Mouse (Mus musculus) ovary, adult 18-20 months (tissue): ENCODE measurements around the gene Dtx3l.
"Not testable (repeated sequence)": the region's sequence is repeated elsewhere in the genome, so short reads cannot be mapped to it uniquely, and the experiment has no call there.

Source experiments
- DNase-seq: peaks from one replicate; pipeline ENCODE4 v3.0.0; 2022; ENCODE audit warnings: low spot score, mixed read lengths

Dtx3l gene

DNA sequence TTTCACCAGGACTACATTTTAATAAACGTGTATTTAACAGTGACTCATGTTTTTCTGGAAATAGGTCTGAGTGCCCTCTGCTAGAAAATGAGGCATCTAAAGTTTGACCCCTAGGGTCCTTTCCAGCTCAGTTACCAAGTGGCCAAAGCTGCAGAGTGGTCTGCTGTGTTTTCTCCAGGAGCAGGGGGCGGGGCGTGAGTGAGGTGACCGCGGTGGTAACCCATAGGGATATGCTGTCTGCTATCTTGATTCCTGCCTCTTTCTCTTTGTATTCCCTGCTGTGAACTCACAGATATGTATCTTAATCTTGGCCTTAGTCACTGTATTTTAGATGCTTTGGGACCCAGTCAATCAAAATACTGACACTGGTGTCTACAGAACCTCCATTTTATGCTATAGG lies 14.6 kb downstream of the Dtx3l start:
- no peak for DNase-seq

DNA sequence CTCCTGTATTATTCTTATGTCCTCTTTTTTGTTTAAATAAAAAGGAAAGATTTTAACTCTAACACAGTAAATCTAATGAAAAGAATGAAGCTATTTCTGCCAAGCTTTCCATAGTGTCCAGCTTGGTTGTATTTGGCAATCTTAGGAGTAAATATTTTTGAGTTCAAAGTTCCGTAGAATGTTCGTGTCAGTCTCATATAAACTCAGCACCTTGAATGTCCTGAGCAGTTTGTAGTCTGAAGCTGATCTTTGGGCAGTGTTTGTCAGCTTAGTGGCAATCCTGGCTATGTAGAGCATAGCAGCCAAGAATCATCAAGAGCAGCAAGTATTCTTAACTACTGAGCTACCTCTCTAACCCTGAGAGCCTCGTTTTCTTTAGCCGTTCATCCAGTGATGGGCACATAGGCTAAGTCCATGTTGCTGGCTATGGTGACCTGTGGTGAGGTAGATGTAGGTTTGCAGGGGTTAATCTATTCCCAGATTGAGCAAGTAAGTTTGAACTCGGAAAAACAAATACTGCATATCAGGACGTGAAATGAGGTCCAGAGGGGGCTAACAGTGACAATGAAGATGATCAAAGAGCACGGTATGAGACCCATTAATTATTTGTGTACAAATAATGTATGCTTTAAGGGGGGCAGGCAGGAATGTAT lies 15.3 kb downstream of the Dtx3l start:
- DNase-seq, result no peak

DNA sequence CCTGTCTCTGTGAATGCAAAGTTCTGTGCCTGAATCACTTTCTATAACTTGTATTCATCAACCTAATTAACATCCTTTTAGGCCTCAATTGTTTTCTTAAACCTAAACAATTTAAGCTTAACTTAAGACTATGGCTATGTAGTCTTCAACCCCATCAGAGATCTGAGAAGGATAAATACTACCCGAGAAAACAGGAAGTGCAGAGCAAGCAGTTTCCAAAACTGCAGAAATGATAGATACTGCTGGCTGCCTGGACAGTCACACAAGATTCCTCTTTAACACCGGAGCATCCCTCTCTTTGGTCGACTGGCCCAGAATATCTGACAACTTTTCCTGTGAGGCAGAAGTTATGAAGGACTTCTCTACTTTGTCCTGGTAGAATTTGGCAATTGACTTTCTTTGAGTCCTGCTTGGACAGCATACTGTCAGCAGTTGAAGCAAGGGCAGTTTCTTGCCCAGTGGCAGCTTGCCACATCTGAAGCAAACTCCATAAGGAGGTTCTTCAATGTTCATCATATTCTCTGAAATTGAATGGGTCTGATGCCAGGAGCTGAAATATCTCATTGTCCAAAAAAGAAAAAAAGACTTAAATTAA lies 16.6 kb downstream of the Dtx3l start:
- DNase-seq, result no peak

DNA sequence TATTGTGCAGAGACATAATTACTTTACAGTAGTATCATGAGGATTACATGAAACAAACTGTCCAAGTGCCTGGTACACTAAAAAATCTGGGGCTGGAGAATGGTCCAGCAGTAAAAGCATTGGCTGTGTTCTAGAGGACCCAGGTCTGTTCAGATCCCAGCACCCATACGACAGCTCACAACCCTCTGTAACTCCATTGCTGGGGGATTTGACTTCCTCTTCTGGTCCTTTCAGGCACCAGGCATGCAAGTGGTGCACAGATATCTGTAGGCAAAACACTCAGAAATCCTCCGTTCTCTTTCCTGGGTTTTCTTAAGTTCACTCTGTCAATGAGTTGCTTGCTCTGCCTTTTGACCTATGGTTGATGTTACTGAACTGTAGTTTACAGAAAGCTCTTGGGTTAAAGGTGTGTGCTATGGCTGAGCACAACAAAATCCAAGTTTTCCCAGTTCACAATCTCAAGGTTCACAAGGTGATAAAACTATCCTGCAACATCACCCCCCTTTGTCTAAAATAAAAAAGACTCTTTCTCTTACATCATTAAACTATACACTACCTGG lies 17.2 kb downstream of the Dtx3l start:
- DNase-seq, result no peak

DNA sequence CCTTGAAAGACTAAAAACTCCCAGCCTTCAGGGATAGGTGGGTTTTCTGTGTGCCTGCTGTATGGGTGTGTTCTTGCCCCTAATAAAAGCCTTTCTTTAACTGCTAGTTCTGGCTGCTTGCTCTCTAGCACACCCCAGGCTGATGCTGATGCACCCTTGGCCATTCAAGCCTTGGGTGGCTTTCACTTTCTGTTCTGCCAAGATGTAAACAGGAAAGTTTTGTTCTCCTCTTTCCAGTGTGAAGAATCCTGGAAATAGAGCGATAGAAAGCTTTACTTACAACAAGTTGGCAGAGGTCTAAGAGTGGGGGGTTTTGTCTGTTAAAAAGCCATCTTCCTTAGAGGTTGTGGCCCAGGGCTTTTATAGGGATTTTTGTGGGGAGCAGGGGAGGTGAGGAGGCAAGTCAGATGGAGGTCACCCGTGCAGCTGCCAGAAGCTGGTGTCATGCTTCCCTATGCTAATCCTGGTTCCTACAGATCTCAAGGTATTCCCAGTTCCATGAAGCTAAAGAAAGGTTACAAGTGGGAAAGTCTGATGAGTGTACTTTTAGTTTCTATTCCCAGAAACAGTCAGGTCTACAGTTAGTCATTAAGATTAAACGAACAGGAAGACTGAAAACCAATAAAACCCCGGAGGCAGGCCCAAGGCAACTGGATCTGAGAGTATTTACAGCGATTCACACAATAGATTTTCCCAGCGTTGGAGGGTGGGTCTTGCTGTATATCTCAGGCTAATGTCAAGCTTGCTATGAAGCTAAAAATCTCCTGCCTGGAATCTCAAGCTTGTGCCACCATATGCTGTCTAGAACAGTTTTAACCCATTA lies 20.0 kb downstream of the Dtx3l start:
- no peak for DNase-seq

DNA sequence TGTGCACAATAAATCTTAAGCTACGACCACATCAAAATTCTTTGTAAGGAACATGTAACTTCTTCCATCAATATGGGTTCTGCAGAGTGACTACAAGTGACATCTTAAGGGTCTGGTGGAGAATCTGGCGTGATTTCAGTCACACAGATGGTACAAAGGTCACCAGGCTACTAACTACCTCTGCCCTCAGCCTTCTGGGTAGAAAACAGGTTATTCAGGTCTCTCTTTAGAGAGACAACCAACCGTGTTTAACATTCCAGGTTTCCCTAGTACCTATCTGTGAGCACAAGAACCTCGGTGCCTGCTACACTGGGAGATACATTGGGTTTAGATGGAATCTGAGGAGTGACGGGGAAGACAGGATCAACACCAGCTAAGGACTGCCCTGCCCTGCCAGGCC lies 24.6 kb downstream of the Dtx3l start:
- DNase-seq, result no peak

DNA sequence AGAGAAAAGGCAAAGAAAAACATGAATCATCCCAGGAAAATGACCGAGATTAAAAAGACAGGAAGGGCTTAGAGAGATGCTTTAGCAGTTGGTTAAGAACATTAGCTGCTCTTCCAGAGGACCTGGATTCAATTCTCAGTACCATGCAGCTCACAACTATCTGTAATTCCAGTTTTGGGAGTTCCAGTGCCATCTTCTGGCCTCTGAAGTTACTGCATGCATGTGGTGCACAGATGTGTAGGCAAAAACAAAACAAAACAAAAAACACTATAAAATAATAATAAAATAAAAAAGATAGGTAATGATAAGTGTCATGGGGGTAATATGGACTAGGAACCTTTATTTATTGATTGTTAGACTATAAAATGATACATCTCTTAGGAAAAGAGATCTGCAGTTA lies 25.4 kb downstream of the Dtx3l start:
- no peak for DNase-seq

DNA sequence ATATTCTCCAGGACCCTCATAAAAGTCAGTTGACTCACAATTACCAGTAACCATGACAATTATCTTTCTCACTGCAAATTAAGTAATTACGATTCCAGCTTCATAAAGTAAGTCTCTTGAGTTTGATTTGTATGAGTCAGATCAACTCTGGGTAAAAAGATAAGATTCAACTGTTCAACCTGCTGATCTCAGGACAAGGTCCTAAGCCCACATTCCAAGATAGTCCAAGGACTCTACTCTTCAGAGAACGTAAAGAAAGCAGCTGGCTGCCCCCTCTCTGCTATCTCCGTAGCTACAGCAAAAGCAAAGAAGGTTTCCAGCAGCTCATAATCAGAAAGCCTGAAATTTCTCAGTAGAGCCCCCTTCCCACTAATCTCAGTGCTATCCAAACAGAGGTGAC lies 27.5 kb downstream of the Dtx3l start:
- DNase-seq, result no peak

DNA sequence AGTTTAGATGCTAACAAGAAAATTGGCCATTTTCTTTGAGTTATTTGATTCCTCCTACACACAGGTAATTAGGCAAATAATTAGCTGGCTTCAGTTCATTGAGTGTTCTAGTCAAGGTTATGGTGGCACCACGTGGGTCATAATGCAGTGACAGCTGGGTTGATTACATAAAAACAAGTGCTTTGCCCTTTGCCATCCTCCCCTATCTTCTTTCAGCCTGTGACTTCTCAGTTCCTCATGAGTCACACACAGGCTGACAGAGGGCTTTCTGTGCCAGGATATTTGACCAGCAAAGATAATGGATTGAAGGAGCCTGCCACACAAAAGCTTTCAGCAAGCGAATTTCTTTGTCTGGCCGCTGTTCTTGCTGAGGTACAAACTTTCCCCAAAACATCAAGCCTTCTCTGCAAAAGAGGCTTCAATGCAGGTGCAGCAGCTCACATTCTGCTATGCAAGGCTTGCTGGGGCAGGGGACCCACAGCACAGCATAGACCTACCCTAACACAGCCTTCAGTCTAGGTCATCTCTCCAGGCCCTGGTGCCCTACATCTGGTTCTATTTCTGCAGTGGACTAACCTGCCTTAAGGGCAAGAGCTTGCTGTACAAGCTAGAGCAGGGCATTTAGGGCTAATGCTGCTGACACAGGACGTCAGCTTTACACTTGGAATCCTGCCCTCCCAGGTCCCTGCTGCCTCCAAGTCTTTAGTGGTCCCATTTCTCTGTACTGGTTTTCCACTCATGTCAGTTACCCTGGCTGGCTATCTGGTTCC lies 31.3 kb downstream of the Dtx3l start:
- peak; percentile 19 for DNase-seq

DNA sequence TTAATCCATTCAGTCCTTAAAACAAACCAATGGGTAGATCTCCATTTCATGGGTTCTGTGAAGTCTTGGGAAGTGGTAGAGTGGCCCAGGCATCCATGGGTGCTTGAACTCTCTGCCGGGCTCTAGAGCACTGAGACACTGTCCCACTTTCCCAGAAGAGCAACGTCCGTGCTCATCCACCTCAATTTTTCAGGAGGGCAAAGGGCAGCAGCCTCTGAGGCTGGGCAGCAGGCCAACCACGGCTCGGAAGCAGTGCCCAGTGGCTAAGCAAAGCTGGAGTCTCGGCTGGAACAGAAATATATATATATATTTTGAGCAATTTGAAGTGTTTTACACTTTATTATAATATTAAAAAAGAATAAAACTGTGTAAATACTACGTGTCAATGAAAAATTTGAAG lies 32.1 kb downstream of the Dtx3l start:
- no peak for DNase-seq

DNA sequence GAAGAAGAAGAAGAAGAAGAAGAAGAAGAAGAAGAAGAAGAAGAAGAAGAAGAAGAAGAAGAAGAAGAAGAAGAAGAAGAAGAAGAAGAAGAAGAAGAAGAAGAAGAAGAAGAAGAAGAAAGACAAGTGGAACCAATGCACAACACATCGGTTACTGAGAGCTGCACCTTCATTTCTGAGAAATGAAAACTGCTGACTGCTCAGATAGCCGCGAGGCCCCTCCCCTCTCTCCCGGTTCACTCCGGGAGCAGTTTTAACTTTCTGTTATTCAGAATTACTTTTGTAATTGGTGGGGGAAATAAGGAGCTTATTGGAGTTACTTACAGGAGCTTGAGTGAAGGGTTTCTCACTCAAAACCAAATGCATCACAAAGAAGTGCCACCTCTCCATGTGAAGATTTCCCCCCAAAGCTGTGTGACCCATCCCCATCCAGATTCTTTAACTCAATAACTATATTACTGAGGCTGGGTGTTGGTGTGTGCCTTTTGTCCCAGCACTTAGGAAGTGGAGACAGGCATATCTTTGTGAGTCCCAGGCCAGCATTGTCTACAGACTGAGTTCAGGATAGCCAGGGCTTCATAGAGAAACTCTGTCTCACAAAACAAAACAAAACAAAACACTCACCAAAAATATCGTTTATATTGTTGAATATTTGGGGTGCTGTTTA lies 33.0 kb downstream of the Dtx3l start:
- no peak for DNase-seq

DNA sequence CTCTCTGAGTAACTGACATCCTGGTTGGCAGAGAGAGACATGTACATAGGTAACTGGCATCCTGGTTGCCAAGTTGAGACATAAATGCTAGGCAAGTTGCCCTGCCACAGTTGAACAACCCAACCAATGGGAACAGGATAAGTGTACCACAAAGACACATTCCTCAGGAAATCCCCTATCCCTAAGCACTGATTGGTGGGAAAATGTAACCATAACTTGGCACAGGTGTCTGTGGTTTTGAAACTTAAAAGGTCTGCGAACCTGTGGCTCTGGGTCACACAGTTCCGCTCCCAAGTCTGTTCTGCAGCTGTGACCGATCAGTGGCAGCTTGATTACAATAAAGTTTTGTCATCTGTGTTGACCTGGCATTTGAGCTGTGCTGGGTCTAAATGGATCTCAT lies 33.6 kb downstream of the Dtx3l start:
- DNase-seq, result no peak

DNA sequence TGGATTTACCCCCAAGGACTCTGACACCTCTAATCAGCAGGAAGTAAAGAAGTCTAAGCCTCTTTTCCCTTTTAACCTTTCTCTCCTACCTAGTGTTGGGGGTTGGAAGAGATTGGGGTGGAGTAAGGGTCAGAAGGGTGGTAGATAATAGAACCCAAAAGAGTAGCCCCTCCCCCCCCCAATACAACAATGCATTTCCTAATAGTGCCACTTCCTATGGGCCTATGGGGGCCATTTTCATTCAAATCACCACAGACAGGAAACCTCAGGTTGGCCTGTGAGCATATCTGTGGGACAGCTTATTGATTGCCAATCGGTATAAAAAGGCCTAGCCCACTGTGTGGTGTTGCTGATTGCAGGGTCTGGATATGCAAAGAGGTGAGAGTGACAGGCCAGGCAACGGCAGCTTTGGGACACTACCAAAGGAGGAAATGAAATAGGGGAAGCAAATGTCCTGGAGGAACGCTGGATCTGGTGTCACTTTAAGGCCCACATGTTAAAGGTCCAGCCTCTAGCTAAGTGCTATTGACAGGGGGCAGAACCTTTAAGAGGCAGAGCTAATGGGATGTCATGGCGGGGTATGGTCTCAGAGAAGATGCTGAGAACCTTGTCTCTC lies 34.7 kb downstream of the Dtx3l start:
- no peak for DNase-seq

DNA sequence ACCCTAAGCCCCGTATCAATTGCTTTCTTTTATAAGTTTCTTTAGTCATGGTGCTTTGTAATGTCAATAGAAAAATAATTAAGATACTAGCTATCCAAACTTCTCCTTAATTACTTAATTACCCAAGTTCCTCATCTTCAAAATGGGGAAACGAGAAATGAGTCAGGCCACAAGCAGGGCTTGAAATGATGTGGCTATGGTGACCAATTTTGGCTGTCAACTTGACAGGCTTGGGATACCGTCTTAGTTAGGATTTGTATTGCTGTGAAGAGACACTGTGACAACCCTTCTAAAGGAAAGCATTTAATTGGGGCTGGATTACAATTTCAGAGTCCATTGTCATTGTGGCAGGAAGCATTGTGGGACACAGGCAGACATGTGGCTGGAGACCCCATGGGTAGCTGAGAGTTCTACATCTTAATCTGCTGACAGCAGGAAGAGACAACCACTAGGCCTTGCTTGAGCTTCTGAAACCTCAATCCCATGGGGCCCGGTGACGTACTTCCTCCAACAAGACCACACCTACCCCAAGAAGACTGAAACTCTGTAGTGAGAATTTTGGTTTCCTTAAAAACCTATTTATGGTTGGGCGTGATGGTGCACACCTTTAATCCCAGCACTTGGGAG lies 35.8 kb downstream of the Dtx3l start:
- DNase-seq, result no peak

DNA sequence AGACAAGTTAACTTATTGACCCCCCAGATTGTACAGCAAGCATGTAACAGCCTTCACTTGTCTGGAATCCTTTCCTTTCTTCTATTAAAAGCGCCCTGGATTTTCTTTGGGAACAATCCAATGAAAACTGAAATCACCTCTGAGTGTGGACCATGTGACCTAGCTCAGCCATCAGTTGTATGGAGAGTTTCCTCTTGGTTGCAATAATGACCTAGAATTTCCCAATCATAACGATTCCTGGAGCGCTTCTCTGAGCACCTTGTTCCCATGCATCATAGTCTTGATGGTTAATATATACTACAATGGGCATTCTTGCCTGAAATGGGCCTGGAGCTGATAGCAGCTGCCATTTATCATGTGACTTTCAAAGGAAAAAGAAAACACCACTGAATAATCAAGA lies 38.4 kb downstream of the Dtx3l start:
- DNase-seq, result no peak

DNA sequence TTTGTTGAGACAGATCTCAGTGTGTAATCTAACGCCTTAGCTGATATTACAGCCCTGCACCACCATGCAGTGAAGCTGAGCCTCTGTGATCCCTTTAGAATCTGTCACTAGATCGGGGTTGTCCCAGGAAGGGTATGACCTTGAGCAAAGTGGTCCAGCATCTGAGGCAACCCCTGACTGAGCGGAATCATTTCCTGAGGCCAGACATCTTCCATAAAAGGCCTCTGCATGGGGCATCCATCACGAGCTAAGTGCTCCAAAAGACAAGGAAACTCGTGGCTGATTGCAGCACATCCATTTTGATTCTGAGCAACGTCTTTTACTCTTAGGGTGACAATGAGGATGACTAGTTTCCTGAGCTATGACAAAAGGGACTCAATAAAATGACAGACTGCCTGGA lies 44.0 kb downstream of the Dtx3l start:
- DNase-seq, result no peak

DNA sequence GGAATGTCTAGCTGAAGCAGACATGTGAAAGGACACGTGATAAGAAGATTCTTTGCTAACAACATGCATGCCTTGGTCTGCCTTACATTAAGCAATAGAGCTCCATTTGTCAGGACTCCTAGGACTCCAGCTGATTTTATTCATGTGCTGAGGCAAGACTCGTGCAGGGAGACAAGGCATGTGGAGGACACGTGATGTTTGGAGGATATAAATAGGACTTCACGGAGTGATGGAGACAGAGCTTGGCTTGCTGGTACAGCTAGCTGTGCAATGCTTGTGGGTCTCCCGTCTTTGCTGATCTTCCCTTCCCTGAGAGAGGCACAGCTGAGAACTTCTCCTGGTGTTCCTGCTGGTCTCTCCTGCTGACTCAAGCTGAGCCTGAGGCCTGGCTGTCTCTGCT lies 47.3 kb downstream of the Dtx3l start:
- DNase-seq, result not testable (repeated sequence)

DNA sequence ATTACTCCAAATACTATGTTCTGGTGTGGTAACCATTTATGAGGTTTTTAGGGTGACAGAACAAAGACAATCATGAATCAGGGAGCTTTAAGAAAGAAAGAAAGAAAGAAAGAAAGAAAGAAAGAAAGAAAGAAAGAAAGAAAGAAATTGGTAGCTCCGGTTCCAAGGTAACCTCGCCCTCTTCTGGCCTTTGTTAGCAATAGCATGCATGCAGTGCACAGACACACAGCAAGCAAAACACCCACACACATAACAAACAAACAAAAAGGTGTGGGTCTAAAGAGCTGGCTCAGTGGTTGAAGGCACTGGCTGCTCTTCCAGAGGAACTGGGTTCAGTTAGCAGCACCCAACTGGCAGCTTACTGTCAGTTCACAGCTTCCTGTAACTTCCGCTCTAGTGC lies 48.3 kb downstream of the Dtx3l start:
- DNase-seq, result no peak

DNA sequence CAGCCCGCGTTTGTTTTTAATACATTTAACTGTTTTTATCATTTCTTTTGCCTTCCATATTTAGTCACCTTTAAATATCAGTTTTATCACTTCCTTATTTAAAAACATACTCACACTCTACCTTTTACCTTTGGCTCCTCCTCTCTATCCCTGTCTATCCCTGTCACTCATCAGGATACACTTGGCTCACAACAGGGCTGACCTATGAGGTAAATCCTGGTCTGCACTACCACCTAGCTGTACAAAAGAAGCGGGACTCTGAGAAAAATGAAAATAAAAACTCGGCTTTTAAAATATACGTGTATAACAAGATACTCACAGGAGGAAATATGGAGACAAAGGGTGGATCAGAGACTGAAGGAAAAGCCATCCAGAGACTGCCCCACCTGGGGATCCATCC lies 50.0 kb downstream of the Dtx3l start:
- DNase-seq, result no peak

DNA sequence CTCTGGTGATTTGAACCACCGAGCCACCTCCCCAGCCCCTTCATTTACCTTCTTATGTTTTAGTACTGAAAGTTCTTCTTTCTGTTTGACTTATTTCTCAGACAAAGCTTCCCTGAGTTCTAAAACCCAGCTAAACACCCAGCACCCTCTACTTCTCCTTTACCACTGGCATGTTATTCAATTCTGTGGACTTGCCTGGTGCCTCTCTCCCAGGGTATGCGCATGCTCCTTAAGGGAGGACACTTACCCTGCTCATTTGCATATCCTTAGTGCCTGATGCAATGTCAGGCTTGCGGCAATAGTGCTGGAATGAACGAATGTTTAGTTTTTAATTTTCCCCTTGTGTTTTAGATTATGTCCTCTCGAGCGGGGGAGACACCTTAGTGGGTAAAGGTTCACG lies 50.8 kb downstream of the Dtx3l start:
- no peak for DNase-seq
